Mouse (Mus musculus) heart, postnatal 14 days (tissue): Measurements from ENCODE around the gene Gper1. TPM values are rescaled to one million over a fixed set of nuclear protein-coding genes. Genes with fewer than 3 reads are reported as not detected.
A peak's percentile ranks its signal among the peaks of the same experiment; 100 is the strongest.

Experiments used
- DNase-seq, 2 experiments: peaks; one replicate each; pipeline ENCODE4 v3.0.0; 2021 to 2022
- intact Hi-C: fragments of 180-260 bp; cut with DNase I; formaldehyde crosslinking; loops from one replicate; pipeline ENCODE4 v1.15.1; 2025
- total RNA-seq, 2 experiments: library from RNA; stranded (reverse); gene quantifications; 2 replicates each; pipeline ENCODE4 v1.2.3; 2021

The Gper1 gene
- total RNA-seq, 2 experiments from 2014 or later: 2.7 TPM

GRCm38 (mm10) chr5:139440926-139441725 lies 18.2 kb downstream of the Gper1 start:
- intact Hi-C loops: no loop called here
- DNase-seq: no peak

- intact Hi-C loops: no loop called here
- no peak for DNase-seq
Measured at GRCm38 (mm10) chr5:139441726-139442018, 18.7 kb downstream of the Gper1 start.

- intact Hi-C loops: no loop called here
- DNase-seq: no peak
Measured at GRCm38 (mm10) chr5:139442428-139442827, 19.5 kb downstream of the Gper1 start.

GRCm38 (mm10) chr5:139442962-139443361 lies 20.0 kb downstream of the Gper1 start:
- intact Hi-C loops: no loop called here
- DNase-seq: no peak

- peak in 1 of 2 experiments; percentile 49 for DNase-seq
- intact Hi-C loops: no loop called here
Measured at GRCm38 (mm10) chr5:139445258-139445657, 22.3 kb downstream of the Gper1 start.

GRCm38 (mm10) chr5:139448025-139448424 lies 25.1 kb downstream of the Gper1 start:
- intact Hi-C loops: no loop called here
- DNase-seq: no peak

GRCm38 (mm10) chr5:139449161-139449791 lies 26.3 kb downstream of the Gper1 start:
- intact Hi-C loops: no loop called here
- peak in 1 of 2 experiments; percentile 55 for DNase-seq

- intact Hi-C loops: no loop called here
- no peak for DNase-seq
Measured at GRCm38 (mm10) chr5:139449926-139450325, 27.0 kb downstream of the Gper1 start.

GRCm38 (mm10) chr5:139453031-139453430 lies 30.1 kb downstream of the Gper1 start:
- DNase-seq: peak in 1 of 2 experiments; percentile 29
- intact Hi-C loops: no loop called here

- intact Hi-C loops: no loop called here
- DNase-seq: no peak
Measured at GRCm38 (mm10) chr5:139455166-139455565, 32.2 kb downstream of the Gper1 start.

GRCm38 (mm10) chr5:139457241-139457640 lies 34.3 kb downstream of the Gper1 start:
- intact Hi-C loops: no loop called here
- no peak for DNase-seq

- no peak for DNase-seq
- intact Hi-C loops: loop anchor here (2.0 kb wide), 1 partner anchor 23 kb away; no protein-coding TSS in a partner anchor
Measured at GRCm38 (mm10) chr5:139459938-139460337, 37.0 kb downstream of the Gper1 start.

GRCm38 (mm10) chr5:139460384-139461067 lies 37.6 kb downstream of the Gper1 start, which contains the start of gene 3110082I17Rik:
TSS of gene 3110082I17Rik (minus strand) at chr5:139460527.
- peak; percentile 99 to 100 for DNase-seq
- intact Hi-C loops: loop anchor here (2.0 kb wide), 1 partner anchor 22 kb away; no protein-coding TSS in a partner anchor

GRCm38 (mm10) chr5:139464874-139465273 lies 41.9 kb downstream of the Gper1 start:
- DNase-seq: no peak
- intact Hi-C loops: no loop called here

- intact Hi-C loops: loop anchor here (2.0 kb wide), 1 partner anchor 102 kb away; no protein-coding TSS in a partner anchor
- DNase-seq: no peak
Measured at GRCm38 (mm10) chr5:139466373-139466772, 43.4 kb downstream of the Gper1 start.

- no peak for DNase-seq
- intact Hi-C loops: loop anchor here (2.0 kb wide), 1 partner anchor 102 kb away; no protein-coding TSS in a partner anchor
Measured at GRCm38 (mm10) chr5:139466801-139467200, 43.9 kb downstream of the Gper1 start.

GRCm38 (mm10) chr5:139467998-139468397 lies 45.0 kb downstream of the Gper1 start:
- intact Hi-C loops: loop anchor here (2.0 kb wide), 1 partner anchor 103 kb away; no protein-coding TSS in a partner anchor
- DNase-seq: peak; percentile 39 to 51

- intact Hi-C loops: no loop called here
- no peak for DNase-seq
Measured at GRCm38 (mm10) chr5:139474741-139475140, 51.8 kb downstream of the Gper1 start.
